Mouse (Mus musculus): Measurements from ENCODE around the gene Dixdc1.

Dixdc1 gene

DNA sequence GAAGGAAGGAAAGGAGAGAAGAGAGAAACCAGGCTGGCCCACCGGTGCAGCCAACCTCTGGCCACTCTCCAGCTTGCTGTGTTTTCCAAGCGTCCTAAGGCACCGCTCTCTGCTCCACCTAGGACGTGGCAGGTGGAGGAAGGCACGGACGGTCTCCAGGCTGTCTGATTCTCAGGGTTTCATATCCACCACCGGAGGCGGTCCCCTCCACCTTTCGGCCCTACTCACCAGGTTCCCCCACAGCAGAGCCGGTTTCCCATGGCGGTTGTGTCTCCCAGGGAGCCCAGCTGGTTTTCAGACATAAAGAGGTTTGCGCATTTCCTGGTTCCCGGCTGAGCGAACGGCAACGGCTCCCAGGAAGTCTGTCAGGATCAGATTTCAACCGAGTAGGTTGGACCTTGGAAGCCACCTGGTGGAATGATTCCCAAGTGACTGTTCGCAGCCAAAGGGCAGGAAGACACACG is 6.9 kb upstream of the Dixdc1 start, which contains the start of gene 2310030G06Rik:
Gene 2310030G06Rik, minus strand, starts transcription at position 323 of the 464 bp plus-strand sequence.
- in situ Hi-C loops (cut with MboI, MseI): no loop called here

DNA sequence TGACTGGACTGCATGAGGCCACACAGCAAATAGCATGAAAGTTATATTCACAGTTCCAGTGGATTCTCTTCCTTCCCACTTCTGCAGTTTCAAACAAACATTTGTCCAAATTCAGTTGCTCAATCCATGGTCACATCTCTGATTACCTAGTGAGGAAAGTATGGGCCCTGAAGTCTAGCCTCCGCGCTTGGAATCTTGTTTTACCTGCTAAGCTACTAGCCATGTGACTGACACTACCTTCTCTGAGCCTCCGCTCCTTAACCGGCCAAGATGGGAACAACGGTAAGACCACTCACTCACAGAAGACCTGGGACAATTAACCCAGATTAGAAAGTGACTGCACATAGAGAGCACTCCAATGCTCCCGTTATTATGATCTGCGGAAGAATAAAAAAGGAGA is 6.5 kb upstream of the Dixdc1 start:
- in situ Hi-C loops (cut with MboI, MseI): no loop called here

DNA sequence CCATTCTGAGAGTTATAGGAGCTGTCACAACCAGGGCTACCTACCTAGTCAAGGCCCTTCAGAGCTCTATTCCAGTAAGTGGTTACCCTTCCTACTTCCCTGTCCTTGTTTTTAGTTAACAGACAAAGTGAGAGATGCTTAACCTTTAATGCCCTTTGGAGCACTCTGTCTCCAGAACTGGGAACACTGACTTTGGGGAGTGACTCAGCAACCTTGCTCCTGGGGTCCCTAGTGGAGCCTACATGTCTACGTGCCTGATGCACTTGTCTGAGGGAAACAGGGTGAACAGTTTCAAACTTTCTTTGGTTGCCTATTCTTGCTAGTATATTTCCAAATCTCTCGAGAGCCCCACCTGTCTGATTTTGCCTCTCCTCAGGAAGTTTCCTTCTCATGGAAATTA is 3.4 kb upstream of the Dixdc1 start:
- in situ Hi-C loops (cut with MboI, MseI): no loop called here

DNA sequence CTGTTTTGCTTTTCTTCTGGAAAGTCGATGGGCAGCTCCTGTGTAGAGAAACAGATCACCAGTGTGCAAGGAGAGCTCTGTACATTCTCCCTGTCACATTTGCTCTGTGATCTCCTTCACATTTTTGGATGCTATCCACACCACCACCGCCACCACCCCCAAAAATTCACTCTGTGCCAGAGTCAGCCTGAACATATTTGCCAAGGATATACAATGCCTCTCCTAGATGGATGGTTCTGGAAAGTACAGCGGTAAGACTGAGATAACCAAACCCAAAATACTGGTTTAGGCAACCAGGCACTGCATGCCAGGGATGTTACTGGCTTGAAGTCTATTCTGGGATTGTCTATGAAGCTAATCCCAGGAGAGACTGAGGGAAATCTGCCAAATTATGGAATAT is 2.9 kb upstream of the Dixdc1 start:
- in situ Hi-C loops (cut with MboI, MseI): no loop called here

DNA sequence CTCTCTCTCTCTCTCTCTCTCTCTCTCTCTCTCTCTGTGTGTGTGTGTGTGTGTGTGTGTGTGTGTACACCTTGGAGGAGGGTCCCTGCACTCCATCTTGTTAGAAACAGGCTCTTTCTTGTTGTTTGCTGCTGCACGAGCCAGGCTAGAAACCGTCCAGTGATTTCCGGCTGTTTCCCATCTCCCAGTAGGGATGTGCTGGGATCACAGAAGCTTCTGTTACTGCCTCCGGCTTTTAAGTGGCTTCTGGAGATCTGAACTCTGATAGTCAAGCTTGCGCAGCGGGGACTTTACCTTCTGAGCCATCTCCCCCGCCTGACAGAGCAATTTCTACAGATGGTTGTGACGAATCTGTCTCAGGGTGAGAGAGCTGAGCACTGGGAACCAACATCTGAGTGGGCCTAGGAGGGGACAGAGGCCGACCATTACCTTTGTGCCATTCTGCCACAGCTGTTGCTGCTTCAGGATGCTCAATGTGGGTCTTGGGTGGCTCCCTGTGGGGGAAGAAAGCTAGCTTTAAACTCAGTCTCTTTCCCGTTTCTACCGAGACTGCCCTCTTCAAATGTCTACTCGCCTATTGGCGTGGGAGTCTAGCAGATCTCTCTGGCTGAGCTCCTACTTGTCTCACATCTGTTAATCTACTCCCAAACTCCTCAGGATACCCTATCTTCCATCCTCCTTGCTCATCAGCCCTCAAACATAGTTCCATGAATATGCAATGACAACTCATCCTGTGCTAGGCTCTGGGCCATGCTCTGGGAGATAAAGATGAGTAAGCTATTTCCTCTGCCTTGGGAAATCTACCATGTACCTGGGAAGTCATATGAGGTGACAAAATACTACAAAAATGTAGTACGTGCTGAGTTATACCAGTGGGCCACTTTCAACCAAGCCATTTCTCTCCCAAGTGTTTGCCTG is 1.8 kb upstream of the Dixdc1 start:
- in situ Hi-C loops (cut with MboI, MseI): no loop called here

DNA sequence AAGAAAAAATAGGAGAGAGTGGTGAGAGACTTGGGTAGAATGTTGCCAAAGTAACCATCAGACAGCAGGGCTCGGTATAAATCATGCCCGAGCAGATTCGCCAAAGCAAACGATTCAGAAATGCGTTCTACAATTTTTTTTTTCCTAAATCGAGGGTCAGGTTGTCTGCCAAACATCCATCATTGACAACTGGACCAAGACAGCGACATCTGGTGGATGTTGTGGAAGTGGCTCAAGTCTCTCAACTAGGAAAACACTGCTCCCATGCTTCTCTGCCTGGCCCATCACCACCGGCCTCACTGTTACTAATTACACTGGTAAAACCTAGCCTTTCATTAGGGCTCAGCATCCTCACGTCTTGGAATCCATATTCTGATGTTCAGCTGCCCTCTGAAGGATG is 4.3 kb downstream of the Dixdc1 start:
- in situ Hi-C loops (cut with MboI, MseI): no loop called here

DNA sequence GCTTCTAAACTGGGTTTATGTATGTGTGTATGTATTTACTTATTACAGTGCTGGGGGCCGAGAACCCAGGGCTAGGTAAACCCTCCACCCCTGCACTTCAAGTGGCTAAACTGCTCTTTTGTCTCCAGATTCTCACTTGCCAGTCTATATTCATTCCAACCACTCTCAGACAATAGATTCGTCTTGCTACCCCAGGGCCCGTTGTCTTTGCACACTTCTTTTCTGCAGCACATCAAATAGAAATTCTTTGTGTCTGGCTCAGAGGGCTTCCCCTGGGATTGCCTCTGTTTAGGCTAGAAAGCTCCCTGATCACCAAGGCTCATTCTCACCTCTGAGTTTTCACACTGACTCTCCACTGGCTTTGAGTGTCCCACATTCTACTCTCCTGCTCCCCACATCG is 6.8 kb downstream of the Dixdc1 start:
- in situ Hi-C loops (cut with MboI, MseI): no loop called here

DNA sequence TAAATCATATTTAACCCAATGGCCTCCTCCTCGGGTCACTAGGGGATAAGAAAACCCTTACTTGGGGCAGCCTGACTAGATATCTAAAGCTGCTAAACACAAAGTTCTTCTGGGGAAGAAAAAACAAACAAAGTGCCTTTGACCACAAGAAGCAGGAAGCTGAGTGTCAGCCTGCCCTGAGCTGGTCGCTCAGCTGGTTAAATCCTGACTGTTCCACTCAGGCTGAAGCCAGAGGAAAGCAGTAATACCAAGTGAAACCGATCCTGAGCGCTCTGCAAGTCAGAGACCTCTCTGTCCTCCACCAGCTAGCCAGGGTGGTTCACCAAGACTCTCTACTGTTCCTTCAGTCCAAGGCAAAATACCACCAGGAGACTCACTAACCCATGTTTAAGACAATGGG is 9.7 kb downstream of the Dixdc1 start:
- in situ Hi-C loops (cut with MboI, MseI): no loop called here

DNA sequence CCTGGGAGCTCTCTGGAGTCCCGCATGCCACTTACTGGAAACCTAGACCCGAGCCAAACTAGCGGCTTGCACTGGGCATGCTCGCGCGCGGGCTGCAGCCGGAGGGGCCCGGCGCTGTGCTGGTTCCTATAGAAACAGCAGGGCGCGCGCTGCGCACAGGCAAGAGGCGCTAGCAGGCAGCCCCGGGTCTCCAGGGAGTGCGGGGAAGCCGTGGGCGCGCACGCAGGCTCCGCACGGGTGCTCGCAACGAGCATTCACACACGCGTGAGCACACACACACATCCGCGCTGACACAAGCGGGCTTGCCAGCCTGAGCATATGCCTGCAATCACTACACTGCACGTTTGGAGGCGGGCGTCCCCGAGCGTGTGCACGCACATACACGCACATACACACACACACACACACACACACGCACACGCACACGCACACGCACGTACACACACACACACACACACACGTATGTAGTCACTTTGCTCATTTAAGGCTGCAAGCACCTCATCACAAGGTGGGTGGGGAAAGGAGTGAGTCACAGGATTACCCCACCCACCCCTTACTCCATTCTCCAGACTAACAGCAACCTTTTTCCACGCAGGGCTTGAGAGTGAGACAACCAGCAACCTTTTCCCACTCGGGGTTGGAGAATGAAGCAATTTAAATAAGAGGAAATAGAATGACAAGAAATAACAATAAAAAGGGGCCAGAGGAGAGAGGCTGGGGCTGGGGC is 11.2 kb downstream of the Dixdc1 start:
- in situ Hi-C loops (cut with MboI, MseI): no loop called here

DNA sequence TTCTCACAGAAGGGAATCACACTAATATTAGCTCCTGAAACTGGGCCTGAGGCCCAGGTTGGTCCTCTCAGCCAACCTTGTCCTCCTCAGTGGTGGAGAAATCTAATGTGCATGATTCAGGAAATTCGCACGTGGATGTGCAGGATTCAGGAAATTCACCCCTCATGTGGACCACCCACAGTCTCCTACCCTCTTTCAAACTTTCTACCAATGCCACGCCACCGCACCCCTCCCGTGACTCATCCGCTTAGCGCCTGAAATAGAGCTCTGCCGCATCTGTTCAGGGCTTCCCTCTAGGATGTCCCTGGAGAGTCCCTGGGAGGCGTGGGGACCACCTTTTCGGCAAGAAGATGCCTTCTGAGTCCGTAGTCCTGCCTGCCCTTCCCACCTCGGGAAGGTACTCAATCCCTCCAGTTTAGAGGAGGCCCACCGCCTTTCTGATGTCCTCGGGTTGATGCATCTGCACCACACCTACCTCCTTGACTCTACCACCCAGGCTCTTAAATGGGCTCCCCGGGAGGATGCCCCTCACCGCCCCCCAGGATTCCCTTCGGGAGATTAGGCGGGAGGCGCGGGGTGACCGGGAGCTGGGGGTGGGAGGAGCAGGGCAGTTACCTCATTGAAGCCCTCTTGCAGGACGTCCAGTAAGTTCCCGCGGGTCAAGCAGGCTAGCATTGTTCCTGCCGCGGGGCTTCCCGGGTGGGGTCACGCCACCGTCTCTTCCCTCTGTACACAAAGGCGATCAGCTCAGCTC is 12.0 kb downstream of the Dixdc1 start:
- in situ Hi-C loops (cut with MboI, MseI): no loop called here

DNA sequence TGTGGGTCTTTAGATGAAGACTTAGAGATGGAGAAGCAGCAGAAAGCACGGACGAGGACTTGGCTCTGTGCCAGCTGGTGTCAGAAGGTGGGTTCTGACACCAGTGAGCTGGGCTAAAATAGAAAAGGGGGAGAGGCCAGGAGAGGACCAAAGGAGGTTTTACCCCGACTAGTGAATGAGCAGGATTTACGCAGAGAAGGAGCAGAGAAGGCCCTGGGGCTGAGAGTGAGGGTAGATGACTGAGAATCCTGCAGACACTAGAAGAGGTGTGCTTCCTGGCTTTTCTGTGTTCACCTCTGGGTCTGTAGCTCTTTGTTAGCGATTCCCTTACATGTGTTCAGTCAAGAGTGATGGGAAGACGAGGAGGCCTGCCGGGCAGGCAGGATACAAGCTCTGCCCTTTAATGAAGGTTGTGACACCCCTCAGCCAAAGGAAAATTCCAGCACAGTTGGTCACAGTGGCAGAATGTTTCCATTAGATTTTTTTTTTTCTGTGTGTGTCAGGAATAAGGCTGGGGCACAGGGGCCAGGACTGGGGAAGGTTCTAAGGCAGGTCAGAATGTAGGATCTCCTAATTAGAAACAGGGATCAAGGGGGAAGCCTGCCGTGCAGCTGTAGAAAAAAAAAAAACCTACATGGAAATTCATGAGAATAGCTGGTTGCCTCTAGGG is 13.3 kb downstream of the Dixdc1 start:
- in situ Hi-C loops (cut with MboI, MseI): no loop called here

DNA sequence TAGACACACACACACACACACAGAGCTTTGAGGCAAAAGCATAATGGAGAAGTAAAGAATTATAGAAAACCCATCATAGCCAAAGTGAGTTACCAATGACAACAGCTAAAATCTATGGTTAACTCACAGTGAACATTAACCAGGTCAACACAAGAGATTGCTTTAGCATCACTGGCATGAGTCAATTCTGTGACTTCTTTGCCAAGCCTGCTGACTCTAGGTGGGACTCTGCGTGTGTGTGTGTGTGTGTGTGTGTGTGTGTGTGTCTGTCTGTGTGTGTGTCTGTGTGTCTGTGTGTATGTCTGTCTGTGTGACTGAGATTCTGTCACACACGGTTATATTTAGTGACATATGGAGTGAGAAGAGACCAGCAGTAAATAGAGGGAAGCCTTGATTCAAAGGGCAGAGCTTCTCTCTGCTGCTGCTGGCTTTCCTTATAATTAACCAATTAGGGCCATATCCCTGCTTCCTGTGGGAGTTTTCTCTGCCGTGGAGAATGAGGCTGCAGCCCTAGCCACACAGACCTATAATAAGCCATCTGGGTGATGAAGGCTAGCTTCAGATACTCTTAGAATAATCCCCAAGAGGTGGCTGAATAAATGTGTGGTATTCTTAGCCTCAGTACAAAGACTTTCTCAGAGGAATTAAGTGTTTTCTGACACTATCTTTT is 14.5 kb downstream of the Dixdc1 start:
- in situ Hi-C loops (cut with MboI, MseI): no loop called here

DNA sequence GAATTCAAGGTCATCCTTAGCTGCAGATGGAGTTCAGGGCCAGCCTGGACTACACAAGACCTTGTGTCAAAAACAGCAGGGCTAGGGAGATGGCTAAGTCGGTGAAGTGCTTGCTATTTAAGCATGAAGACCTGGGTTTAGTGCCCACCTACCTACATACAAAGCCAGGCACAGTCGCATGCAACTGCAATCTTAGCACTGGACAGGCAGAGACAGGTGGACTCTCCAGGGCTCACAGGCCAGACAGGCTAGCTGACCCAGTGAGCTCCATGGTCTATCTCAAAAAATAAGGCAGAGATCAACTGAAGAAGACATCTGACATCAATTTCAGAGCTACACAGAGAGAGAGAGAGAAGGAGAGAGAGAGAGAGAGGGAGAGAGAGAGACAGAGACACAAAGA is 15.2 kb downstream of the Dixdc1 start:
- in situ Hi-C loops (cut with MboI, MseI): no loop called here

DNA sequence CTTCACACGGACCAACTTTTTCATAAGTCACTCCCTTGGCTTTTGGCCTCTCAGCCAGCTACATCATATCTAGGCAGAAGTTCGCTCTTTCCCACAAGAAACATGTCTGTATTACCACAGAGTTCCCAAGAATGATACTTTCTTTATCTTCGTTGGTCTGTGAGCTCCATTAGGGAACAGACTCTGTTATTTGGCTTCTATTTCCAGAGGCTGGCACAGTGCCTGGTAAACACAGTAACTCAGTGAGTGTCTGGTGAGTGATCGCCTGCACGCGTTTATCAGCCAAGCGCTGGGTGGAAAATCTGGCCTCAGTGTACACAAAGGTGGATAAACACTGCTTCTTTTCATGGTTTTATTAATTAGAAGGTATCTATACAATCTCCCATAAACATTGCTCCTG is 15.9 kb downstream of the Dixdc1 start:
- in situ Hi-C loops (cut with MboI, MseI): no loop called here

DNA sequence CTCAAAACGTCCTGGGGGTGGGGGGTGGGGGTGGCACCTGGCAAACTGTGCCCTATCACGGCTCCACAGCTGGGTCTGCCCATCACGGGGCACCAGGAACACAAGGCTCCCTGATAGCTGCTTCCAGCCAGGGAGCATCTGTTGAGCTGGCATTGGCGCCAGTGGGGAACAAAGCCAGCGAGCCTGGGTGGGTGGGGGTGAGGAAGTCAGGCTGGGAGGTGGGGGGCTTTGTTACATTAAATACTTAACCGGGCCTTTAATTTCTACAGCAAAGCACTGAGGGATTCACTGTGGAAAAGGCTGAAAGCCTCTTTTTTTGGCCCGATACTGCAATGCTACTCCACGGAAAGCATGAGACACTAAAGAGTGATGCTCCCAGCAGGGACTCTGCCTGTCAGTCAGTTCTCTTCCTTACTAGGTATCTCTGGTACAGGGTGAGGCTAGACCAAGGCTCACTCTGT is 16.8 kb downstream of the Dixdc1 start:
- in situ Hi-C loops (cut with MboI, MseI): no loop called here

DNA sequence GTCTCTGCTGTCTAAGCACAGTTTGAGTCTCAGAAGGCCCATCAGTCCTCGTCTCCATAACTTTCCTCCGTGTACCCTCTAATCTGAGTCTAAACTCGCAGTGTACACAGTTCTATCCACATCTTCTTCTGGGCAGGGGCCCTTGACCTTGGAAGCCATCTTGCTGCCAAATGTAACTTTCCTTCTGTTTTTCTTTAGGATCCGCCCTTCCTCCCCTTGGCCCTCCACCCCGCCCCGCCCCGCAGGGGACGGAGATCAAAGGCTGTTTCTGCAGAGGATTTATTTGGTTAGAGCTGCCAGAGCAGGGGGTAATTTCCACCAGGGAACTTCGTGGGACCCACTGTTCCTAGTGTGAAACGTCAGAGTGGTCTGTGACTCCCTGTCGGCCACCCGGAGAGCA is 18.3 kb downstream of the Dixdc1 start:
- in situ Hi-C loops (cut with MboI, MseI): no loop called here

DNA sequence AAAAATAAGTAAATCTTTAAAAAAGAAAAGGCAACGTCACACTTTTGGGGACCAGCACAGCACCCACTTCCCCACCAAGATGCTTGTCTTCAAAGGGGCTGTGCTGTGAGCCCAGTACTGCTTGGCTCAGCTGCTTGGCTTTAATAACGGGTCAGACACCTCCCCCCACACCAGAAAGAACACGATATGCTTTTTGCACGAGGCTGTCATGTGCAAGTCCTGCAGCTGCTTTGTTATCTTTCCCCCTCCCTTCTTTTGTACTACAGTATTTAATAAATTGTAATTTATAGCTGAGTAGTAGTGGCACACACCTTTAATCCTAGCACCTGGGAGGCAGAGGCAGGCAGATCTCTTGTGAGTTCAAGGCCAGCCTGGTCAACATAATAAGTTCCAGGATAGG is 20.4 kb downstream of the Dixdc1 start:
- in situ Hi-C loops (cut with MboI, MseI): no loop called here

DNA sequence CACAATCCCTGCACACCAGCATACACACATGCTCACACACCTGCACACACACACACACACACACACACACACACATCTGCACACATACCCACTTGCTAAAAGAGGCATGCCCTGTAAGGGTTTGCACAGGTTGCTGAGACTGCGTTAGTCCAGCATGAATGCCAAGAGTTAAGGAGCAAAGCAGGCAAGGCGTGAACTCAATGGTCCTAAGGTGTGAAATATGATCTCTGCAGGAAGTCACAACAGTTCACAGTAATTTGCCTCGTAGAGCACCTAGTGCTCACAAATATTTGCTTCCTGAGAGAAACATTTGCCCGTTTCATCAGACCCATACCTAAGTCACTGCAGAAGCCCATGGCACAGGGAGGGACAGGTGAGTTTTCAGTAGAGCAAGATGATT is 25.1 kb downstream of the Dixdc1 start:
- in situ Hi-C loops (cut with MboI, MseI): loop anchor here in 1 of 2 experiments (5.0 kb wide), 1 partner anchor 78 kb away; no protein-coding TSS in a partner anchor

DNA sequence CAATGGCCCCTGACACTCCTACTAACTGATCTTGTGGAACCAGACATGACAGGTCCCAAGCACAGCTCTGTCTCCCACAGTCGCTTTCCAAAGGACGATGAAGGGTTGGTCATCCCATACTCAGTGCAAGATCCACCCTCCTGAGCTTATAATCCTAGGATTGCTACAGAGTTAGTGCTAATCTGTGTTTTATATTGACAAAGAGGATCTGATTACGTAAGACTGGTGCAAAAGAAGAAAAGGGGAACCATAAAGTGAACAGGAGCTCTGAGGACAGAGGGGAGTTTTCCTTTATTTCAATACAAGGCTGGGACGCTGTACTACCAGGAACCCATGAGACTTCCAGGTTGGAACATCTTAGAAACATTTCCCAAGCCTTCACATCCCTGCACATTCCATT is 28.0 kb downstream of the Dixdc1 start:
- in situ Hi-C loops (cut with MboI, MseI): loop anchor here in 1 of 2 experiments (5.0 kb wide), 1 partner anchor 81 kb away; no protein-coding TSS in a partner anchor

DNA sequence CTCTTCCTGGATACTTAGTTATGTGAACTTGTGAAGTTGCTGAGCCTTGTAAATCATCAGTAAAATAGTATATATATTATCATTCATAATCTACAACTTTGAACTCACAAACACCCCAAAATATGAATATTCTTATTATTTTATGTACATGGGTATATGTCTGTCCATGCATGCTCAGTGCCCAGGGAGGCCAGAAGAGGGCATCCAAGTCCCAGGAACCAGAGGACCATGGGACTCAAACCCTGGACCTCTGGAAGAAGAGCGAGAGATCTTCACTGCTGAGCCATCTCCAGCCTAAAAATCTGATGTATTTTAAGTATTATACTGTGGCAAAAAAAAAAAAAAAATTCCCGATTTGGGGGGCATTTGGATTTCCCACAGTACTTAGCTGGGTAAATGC is 30.2 kb downstream of the Dixdc1 start:
- in situ Hi-C loops (cut with MboI, MseI): no loop called here

DNA sequence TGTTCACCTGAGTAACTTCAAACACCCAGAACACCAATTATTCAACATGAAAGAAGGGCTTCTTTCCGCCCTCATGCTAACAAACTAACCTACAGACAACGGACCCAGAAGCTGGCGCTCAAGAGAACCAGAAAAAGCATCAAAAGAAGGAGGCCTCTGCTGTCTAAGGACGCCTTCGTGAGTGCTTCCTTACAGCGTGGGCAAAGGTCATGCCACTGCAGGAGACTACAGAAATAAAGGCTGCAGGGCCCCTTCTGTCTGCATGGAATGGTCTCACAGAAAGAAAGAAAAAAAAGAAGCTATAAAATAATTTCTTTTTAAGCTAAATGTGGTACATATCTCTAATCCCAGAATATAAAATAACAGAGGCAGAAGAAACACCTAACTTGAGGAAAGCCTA is 34.4 kb downstream of the Dixdc1 start:
- in situ Hi-C loops (cut with MboI, MseI): no loop called here
